Mouse (Mus musculus) urinary bladder, adult 18-20 months (tissue): ENCODE data around the gene Rpl9-ps1.

Source experiments
- DNase-seq, 2 experiments: peaks; one replicate each; pipeline ENCODE4 v3.0.0; 2022; ENCODE audit warnings: low spot score in 2 of 2, mixed read lengths in 2 of 2

Rpl9-ps1 gene

GRCm38 (mm10) chr11:83623586-83623985, 21.8 kb downstream of the Rpl9-ps1 start:
- DNase-seq = no peak

DNA sequence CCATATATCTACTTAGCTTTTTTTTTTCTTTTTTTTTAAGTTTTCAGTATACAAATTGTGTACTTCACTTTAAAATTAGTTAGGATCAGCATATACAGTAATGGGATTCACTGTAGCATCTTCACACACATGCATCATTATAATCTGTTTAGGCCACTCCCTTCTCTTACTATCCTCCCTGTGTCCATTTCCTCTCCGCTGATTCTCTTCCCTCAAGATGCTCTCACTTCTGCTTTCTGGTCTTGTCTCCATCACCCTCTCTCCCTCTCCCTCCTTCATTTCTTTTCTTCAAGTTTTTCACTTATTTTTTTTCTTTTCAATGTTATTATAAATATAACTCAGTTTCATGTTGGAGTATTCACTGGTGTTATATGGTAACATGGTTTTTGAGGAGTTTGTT, 26.4 kb downstream of the Rpl9-ps1 start:
- no peak for DNase-seq

GRCm38 (mm10) chr11:83618238-83618637, 27.2 kb downstream of the Rpl9-ps1 start:
- DNase-seq = no peak

GRCm38 (mm10) chr11:83616586-83616985, 28.8 kb downstream of the Rpl9-ps1 start:
- no peak for DNase-seq

DNA sequence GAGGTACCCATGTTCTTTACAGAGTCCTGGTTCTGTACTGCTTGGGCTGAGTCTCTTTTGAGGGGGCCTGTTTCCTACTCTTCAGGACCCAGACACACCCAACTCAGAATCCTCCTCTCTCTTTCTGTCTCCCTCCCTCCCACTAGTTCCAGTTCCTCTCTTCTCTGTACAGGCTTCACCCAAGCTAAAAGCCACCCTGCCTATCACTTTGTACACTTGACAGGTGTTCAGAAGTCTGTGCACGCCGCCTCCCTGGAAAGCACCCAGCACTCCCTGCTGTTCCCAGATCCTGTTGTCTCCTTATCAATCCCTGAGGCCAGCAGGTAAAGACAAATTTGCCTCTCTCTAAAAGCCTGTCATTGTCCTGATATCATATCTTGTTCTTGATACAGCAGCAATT, 34.5 kb downstream of the Rpl9-ps1 start:
- DNase-seq = no peak

- no peak for DNase-seq
Measured at GRCm38 (mm10) chr11:83606396-83606795, 39.0 kb downstream of the Rpl9-ps1 start.

GRCm38 (mm10) chr11:83605535-83605934, 39.9 kb downstream of the Rpl9-ps1 start:
- no peak for DNase-seq

DNA sequence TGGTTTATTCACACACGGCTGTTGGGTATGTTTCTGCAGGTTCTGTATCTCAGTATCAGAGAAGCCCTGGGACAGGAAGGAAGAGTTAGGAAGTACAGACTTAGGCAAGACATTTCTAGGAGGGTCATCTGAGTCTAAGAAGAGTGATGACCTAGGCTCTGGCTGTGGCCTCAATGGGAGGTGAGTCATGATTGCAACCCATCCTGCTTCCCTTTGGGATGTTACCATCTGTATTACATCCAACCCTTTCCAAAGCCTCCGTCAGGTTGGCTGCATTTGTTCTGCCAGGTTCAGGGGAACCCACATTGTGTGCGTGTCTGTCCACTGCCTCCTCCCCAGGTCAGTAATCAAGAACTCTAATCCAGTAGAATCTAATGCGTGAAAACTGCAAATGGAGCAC, 40.7 kb downstream of the Rpl9-ps1 start:
- DNase-seq = no peak

- no peak for DNase-seq
Measured at GRCm38 (mm10) chr11:83603399-83603798, 42.0 kb downstream of the Rpl9-ps1 start.

DNA sequence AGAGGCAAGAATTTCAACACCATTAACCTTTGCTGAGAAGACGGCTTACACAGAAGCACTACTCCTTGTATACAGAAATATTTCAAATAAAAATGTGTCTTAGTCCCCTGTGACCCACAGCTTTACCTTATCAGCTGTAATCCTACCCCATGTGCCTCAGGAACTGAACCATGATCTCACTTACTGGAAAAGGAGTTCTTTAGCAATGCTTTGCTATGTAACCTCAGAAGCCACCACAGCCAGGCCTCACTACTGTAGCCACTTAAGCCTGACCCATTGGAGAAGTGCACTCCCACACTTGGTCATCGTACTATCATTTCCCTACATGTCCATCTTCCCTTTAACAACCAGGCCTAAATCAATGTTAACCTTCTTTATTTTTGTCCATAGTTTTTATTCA, 44.8 kb downstream of the Rpl9-ps1 start:
- DNase-seq = no peak

DNA sequence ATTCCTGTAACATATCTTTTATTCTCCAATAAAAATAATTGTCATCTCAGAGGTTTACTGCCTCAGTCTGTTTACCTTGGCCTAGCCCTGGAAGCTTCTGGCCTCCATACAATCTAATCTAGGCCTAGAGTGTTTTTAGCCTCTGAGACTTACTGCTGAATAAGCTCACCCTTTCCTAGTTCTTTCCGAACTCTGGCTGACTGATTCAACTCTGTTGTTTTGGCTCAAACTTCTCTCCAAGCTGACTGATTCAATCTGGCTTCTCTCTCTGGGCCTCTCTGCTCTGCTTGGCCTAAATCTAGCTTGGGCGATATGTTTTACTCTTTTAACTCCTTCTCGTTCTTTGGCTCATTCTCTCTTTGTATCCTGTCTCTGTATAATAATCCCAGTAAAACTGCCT, 46.4 kb downstream of the Rpl9-ps1 start:
- no peak for DNase-seq

DNA sequence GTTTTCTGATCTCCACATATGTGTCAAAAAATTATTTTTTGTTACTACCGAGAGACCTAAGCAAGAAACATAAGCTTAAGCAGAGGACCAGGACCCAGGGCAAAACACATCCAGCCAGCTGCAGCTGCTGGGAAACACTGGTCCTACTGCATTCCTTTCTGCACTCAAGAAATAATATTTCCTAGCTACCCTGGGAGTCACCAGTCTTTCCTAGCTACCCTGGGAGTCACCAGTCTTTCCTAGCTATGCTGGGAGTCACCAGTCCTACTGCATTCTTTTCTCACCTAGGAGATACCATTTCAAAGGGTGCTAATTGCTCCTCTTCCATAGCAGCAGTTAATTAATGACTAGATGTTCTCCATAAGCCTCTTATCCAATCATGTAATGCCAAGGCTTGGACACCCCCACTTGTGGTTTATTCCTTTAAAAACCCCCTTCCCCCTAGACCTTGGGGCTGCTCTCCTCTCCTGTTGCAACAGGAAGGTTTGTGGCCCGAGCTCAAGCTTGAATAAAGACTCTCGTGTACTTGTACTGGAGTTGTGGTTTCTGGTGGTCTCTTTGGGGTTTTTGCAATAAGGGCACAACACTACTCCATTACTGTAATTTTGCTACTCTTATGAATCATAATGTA, 47.1 kb downstream of the Rpl9-ps1 start:
- DNase-seq = no peak

- DNase-seq = no peak
Measured at GRCm38 (mm10) chr11:83597796-83598195, 47.6 kb downstream of the Rpl9-ps1 start.

DNA sequence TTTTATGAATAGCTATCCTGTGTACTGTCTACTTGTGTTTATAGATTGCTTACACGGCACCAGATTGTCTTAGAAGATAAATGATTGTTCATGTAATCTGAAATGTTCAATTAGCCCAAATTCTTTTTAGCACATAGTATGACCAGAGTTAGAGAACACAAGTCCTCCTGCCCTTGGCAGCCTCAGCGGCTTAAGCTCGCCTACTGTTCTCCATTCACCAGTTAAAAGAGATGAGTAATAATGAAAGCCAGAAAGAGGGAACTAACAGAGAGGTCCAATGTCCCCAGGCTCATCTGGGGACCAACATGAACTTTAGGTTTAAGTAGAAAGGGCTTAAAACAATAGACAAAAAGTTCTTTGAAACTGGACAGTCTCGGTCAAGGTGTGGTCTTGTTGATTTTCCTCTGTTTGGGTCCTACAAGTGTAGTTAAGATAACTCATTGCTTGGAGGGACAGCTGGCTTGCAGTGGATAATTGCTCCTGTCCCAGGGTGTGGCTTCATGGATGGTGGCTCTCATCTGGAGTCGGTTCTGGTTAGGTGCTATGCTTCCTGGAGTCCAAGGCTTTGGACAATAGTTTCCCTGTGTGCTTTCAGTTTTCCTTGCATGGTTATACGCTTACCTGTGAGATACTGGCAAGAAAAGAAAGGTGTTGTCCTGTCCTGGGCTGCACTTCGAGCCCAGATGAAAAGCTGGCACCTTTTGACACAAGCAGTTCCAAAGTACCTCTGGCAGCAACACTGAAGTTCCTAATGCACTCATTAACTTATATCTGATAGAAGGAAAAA, 49.6 kb downstream of the Rpl9-ps1 start:
- DNase-seq = no peak
